Mouse (Mus musculus) heart, postnatal 0 days (tissue): Measurements from ENCODE around the gene Cmtr1.

Source experiments
- CTCF ChIP-seq: IDR thresholded peaks from 2 replicates; pipeline ENCODE4 v1.5.1; 2016; ENCODE audit warnings: antibody characterized with exemption, control low read depth, low read depth
- EP300 ChIP-seq: IDR thresholded peaks from 2 replicates; pipeline ENCODE4 v1.6.1; 2016; ENCODE audit warnings: antibody characterized with exemption, low read depth

DNA sequence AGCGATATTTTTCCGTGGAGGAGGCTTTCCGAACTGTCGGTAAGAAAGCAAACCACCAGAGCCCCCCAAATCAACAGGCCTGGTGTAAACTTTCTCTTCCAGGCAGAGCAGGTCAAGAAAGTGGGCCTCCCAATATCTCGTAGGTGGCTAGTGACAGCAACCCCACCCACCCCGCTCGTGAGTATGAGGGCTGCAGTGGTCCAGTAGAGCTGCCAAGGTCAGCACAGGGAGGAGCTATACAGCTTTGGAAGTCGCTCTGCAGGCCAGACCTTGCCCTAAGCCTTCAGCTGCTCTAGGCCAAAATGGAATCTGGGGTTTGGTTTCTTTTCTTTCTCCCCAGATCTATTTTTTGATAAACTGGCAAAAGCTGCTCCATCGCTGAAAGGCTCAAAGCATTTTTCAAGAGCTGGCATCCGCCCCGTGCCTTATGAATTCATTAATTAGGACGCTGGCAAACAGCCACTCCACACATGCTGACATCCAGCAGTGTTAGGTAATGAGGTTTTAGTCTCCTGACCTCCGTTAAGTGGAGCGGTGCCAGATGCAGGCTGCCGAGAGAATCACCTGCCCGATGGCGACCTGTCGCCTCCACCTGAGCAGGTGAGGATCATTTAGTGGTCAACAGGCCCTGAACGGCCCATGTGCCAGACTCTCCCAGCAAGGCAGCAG lies 50.8 kb downstream of the Cmtr1 start:
- TF ChIP-seq EP300 (no peak), CTCF (no peak)
